Mouse (Mus musculus) layer of hippocampus, adult 9-11 months (tissue): Measurements from ENCODE around the gene Aox4.

Experiments used
- DNase-seq: peaks from one replicate; pipeline ENCODE4 v3.0.0; 2022

The Aox4 gene

DNA sequence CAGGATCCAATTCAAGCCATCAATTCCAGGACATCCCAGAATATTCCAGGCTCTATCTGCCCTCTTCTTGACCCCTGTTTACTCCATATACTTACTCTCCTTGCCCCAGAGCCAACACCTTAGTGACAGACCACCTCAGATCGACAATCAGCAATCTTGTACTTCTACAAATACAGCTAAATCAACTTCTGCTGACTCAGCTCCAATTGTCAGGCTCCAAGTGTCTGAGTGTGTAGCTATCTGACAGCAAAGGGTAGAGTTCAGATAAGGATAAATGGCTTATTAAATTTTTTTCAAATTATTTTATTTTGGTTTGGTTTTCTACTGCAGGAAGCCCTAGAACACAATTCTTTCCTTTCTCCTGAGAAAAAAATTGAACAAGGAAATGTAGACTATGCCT, 38.3 kb downstream of the Aox4 start:
- DNase-seq, result no peak

DNA sequence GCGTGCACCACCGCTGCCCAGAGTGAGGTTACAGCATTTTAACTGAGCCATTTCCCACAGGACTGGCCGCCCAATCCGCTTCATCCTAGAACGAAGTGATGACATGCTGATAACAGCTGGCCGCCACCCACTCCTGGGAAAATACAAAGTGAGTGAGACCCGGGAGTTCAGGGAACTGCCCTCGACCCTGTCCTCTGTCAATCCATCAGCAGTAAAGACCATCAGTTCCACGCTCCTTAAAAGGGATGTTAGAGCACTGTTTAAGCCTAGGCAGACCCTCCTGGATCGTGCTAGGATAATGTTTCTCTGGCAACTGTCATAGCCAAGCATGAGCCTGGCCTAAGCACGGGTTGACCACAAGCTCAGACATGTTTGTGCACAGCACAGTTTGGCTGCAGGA, 43.3 kb downstream of the Aox4 start:
- no peak for DNase-seq

DNA sequence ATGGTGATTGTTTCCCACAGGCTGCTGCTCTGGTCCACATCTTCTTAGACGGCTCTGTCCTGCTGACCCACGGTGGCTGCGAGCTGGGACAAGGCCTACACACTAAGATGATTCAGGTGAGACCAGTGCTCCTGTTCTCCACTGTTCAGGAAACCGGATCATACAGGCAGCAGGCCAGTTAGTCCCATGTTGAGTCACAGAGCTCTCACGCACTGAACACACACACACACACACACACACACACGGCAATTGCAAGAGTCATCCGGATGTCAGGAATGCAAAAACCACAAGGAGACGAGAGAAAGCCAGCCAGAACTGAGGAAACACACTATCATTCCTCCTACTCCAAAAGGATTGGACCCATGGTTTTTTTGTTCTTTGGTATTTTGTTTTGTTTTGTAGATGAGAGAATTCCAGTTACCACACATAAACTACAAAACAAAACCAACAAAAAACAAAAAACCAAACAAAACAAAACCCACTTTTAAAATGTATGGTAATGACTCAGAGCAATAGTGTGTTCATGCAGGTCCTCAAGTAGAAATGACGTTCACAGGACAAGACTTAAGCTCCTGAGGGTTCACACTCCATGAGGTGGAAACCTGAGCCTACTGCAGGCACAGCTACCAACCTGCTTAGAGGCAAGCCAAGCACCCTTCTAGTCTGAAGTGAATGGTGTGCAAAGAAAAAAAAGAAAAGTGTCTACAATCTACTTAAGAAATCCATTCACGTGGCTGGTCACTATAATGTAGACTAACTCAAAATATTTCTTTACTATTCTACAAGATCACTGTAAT, 47.2 kb downstream of the Aox4 start:
- no peak for DNase-seq

DNA sequence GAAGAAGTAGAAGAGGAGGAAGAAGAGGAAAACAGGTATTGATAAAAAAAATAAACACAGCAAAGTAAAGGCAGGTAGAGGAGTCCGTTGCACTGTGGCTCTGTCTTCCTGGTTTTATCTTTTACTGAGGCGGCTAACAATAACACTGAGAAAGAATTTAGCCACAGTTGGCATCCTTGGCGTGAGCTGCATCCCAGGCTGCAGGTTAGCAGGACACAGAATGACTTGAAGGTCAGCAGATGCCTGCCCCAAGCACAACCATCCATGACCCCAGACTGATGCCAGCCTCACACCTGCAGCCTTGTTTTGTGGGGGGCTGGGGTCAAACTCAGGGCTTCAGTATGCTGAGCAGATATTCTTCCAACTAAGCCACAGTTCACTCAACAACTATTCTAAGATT, 50.1 kb downstream of the Aox4 start:
- DNase-seq, result no peak

DNA sequence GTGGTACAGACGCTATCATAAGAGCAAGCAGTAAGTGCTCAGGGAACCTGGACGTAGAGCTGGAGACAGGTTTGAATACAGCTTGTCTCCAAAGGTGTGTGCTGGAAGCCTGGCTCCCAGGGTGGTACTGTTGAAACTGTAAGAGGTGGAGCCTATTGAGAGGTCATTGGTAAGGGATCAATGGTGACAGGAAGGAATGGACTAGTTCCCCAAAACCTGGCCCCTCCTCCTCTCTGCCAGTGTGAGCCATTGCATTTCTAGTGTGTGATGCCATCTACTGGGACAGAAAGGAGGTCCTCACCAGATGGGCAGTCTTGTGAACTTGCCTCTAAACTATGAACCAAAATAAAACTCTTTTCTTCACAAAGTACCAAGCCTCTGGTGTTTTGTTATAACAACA, 58.0 kb downstream of the Aox4 start:
- DNase-seq, result no peak

DNA sequence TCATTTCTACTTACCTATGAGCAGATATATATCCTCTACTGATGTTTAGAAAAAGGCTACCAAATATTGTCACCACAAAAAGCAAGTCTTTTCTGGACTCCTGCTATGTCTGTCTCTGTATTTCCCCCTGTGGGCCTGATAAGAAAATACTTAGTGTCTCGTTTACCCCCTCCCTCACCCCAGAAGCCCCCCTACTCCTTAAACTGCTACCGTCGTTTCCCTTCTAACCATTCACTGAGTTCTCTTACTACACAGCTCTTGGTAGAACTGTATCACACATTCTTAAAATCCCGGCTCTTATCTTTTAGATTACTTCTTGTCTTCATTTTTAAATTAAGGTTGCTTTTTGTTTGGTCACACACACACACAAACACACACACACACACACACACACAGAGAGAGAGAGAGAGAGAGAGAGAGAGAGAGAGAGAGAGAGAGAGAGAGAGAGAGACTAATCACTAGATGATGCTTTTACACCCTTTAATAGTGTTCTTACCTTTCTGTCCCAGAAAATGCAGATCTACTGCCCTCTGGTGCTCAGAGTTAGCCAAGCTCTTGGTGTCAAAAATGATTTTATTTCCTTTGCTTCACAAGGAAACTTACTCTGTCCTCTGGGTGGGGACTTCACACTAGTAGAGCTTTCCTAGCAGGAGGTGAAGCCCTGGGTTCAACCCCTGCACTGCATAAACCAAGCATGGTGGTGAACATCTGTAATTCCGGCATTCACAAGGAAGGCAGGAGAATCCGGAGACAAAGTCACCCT, 60.8 kb downstream of the Aox4 start:
- no peak for DNase-seq

DNA sequence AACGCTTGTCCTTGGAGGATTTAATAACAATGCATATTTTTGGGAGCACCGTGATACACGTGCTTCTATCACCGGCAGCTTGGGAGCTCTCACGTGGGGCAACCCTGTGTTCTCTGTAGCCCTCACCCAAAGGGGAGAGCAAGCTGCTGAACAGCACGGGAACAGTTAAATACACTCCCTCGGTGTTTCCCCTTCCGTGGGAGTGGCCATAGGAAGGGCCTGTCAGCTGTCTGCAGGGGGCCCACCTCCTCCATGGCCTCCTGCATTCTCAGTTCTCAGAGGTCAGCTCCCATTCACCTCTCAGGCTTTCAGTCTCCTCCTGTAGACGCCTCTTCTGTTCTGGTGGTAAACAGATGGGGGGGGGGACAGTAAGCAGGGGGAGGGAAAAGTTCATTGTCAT, 65.7 kb downstream of the Aox4 start:
- DNase-seq, result no peak

DNA sequence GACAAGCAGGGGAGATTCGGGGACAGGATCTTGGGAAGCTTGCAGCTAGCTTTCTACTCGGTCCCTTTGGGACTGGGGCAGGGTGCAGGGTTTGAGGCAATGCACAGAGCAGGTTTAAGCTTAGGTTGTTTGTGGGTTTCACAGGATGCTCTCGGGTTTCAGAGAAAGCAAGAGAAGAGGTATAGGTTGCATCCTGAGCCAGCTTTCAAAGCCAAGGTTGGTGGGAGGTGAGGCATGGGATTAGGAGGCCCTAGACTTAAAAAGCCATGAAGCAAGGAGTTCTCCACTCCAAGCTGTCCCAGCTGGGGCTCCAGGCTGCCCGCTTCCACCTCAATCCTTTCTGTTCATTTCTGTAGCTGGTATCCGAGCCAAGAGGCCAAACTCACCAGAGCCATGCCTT, 67.8 kb downstream of the Aox4 start, which contains the start of gene Aox2:
Gene Aox2, plus strand, starts transcription at position 301 of the 400 bp plus-strand sequence.
- DNase-seq, result no peak

DNA sequence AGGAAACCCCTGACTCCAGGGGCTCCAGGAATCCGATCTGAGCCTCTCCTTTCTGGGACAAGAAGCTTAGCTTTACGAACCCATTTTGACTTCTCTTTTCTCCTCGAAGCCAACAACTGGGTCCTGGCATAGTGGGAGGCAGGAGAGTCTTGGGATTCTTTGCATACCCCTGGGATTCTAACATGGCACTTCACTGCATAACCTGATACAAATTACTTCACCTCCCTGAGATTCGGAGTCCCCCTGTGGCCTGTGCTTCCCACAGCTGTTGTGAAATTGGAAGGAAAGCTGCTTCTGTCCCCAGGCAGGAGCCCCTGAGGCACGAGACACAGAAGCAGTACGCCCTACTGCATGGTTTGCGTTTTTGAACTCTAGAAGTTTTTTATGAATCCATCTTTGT, 68.3 kb downstream of the Aox4 start:
- no peak for DNase-seq

DNA sequence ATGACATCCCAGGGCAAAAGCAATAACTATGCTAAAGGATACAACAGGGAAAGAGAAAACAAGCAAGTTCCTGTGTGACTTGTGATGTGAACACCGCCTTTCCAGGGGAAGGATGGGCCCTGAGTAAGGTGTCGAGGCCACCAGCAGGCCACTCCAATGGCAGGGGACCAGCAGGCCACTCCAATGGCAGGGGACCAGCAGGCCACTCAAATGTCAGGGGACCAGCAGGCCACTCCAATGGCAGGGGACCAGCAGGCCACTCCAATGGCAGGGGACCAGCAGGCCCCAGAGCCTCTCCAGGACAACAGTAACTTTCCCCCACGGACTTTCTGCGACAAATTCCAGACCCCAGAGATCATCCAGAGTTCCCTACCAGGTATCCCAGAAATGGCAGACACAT, 70.2 kb downstream of the Aox4 start:
- no peak for DNase-seq

DNA sequence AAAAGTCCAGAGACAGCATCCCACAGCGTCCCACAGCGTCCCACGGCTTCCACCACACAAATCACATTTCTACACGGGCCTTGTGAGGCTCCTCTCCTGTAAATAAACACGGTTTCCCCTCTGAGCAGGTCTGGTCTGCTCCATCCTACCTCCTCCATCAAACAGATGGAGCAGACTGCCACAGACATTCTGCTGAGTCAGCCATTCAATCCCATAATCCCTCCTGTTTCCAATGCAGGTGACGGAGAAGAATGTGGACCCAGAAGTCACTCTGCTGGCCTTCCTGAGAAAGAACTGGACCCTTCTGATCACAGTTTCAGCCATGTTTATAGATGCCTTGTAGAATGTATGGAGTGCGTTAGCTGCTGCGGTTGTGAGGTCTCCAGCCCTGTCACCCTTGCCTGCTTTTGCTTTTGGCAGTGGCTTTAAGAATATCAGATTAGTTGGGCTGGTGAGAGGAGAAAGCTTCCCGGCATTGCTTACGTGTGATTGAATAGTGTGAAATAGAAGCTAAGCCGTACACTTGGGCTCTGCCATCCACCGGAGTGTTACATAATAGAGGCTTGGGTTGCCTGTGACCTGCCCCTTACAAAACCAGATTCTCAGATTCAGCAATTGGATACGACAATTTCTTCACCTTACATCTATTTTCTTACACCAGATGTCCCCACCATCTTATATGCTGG, 70.9 kb downstream of the Aox4 start:
- no peak for DNase-seq

DNA sequence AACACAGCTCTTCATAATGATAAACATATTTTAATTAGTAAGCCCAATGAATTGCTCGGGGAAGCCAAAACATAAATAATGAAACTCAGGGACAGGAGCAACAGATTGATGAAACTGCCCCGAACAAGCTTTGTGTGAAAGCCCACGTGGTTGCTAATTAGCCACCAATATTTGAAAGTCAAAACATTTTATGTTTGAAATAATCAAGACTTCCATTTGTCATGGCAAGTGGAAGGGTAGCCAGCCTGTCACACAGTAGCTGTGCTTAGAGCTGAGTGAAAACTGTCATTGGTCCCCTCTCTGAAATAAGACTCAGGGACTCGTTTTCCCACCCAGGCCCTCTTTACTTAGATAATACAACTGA, 71.4 kb downstream of the Aox4 start:
- peak; percentile 27 for DNase-seq

DNA sequence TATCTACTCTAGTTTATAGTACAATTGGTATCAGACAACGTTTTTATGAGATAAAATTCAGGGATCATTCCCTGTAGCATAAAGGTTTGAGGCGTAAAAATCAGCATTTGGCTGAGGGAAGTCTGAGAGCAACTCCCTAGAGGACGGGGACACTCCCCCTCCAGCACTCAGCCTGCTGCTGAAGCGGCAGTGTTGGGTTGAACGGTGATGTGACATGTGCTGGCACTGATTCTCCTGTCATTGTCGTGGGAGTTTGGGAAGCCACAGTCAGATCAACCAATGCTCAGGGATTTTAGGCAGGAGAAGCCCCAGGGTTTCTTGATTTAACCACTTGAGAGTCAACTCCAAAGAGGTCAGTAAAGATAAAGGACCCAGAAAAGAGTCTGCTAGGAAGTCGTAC, 74.3 kb downstream of the Aox4 start:
- DNase-seq, result no peak

DNA sequence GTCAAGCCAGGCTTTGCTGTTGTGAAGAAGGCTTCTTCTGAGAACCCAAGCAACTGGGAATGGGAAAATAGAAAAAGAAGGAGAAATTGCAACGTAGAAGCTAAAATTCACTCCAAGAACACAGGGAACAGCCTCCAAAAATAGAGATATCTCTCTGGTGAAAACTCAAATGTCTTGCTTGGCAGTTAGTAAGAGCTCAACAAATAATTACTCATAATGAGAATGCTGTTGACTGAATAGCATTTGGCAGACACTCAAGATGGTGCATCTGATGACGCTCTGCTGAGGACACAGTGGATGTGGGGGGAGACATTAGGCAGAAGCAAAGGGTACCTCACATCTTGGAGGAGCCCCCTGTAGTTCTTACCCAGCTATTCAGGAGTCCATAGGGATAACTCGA, 77.9 kb downstream of the Aox4 start:
- DNase-seq, result peak; percentile 36

DNA sequence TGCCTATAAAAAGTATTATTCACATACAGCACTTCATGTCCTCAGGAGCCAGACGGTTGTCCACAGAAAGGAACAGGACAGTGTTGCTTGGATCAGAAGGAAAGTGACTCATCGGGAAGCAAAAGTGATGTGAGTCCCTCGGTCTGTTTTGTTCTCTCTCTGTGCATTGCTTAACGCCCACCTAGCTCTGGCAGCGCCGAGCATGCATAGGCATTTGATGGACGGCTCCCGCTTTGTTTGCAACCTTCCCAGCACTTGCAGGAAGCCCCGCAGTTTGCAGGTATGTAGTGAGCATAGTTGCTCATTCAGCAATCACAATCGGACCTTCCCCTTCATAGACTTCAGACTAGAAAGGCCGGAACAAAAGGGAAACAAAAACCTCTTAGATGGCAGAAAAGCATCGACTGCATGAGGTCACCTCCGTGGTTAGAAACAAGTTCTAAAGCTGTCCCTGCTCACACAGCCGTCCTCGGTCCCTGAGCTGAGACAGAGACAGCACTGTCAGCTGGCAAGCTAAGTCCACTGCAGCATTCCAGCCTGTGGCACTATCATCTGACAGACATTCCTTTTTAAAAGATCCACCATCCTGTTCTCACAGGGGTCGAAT, 79.8 kb downstream of the Aox4 start:
- peak; percentile 36 for DNase-seq

DNA sequence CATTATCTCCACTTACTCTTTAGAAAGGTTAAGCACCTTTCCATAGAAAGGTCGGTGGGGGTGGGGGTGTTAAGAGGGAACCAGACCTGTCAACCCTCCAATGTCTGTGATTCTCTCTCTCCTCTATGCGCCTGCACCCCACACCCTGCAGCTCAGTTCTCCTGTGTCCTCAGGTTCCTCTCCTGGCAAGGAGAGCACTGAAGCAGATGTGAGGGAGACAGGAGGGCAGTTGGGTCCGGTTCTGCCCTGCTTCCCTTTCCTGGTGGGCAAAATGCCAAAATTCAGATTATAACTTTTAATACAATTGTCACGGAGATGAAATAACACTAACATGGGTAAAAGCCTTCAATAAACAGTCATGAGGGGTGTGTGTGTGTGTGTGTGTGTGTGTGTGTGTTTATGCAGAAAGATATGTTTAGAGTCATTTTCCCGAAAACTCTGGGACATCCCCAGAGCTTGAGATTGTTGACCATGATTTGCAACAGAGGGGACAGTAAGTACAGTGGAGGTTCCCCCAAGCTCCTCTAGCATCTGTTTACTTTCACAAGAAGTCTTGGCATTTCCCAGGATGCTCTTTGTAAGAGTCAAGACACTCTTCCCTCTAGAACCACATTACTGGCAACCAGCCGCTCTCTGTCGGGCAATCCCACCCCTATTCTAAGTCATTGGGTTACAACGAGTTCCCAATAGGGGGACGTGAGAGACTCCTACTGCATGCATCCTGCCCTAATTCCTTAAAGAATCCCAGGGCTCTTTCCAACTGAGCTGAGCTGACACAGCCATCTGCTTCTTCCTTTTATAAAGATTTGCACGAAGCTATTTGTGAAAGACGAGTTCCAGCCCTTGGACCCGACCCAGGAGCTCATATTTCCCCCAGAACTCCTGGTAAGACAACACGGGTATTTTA, 81.5 kb downstream of the Aox4 start:
- peak; percentile 34 for DNase-seq

DNA sequence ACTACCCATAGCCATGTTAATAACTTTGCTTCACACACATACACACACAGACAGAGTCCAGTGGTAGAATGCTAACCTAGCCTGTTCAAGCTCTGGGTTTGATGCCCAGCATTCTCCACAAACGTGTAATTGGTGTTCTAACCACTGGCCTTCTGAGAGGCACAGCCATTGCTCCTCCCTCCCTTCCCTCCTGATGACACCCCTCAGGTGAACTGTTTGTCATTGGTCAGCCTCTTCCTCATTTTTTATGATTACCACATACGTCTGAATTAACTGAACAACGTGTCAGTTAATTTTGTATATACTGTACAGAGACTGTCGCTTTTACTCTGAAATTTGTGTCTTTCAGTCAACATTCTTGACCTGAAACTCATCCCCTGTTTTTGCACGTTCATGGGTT, 84.5 kb downstream of the Aox4 start:
- no peak for DNase-seq

DNA sequence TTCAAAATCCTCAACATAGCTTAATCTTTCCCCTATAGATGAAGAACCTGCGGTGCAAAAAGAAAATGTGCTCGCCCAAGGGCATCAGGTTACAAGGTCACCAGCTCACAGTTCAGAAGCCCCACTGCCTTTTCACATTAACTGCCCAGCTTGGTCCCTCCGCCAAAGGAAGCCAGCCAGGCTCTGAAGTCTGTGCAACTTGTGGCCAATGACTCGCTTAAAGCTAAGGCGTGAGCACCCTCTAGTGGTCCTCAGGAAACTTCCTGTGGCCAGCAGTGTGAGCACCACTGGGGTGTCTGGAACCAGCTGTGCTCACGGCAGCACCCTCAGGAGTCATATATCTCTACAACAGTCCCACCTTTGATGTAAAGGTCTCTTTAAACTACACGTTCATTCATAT, 86.1 kb downstream of the Aox4 start:
- DNase-seq, result peak; percentile 46

DNA sequence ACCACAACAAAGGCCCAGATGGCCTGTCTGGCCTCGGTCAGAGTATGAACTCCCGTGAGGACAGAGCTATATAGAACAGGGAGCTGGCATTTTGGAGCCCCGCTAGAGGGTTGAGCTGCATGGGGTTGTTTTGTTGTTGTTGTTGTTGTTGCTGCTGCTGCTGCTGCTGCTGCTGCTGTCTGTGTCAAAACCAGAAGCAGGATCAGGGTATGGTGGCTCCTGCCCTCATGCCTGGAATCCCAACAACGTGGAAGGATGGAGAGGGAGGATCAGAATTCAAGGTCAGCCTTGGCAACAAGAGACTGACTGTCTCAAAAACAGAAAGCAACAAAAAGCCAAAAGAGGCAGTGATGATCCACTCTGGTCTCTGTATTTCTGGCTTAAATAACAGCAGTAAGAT, 86.6 kb downstream of the Aox4 start:
- no peak for DNase-seq

DNA sequence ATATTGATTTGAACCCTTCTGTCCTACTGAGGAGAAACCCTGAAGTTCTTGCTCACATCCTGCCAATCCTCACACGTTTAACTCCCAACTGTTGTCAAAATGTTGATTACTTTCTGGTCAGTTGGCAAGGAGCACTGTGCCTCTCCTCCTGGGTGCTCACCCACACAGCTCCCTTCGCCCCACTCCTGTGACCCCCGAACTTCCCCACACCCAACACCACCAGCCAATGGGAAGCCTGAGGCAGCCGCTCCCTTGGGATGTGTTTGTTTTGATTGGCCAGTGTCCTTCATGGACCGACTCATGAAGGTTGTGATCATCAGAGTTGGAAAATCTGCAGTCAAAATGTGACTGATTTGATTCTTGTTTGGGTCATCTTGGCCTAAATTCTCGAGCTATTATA, 88.2 kb downstream of the Aox4 start:
- no peak for DNase-seq

DNA sequence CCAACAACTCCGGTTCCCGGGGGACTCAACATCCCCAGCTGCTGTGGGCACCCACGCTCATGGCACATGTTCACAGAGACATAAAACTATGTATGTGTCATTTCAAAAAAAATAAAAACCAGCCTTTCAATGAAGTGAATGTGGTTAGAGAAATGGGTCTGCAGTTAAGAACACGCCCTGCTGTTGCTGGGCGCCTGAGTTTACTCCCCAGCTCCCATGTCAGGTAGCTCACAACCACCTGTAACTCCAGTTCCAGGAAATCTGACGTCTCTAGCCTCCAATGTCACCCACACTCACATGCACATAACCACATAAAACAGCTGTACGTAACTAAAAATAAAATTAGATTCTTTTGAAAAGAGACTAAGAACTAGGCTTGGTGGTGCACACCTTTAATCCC, 90.9 kb downstream of the Aox4 start:
- DNase-seq, result no peak

DNA sequence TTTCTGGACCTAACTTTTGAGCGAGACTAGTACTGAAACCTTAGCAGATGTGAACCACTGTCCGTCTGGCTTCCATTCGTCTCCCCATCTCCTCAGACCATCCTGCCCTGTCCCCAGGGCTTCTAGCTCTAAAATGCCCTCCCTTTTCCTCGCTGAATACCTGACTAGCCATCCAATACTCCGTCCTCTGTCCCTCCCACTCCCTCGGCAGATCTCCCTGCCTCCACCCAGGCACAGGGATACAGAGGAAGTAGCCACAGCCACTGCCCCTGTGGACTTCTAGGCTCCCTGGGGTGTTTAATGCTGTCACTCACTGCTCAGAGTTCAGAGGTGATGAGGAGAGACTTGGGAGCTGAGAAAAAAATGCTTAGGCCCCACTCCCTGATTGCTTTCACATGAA, 91.8 kb downstream of the Aox4 start:
- no peak for DNase-seq

DNA sequence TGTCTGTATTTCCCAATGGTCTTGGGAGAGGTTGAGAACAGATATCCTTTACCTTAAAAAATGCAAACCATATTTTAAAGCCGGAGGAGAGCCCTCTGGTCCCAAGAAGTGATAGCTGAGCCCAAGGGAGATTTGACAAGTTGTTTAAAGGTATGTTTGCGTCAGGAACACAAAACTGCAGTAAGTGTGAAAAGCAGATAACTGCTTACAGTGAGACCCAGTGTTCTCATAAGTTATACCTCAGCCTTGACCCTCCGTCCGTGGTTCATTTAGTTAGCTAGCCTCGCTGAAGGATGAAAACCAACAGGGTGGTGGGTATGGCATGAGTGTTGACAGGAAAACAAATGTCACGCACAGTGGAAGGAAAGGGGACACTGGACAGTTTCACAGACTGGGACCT, 92.8 kb downstream of the Aox4 start:
- DNase-seq, result no peak
